In genomic region chr10:82985700-82986131, GRCm38 (mm10) we compare ENCODE assay signal across 8 mouse cellular contexts. TPM values are rescaled to one million over a fixed set of nuclear protein-coding genes. Genes with fewer than 3 reads are reported as not detected.
DNase-seq lines count a peak whose midpoint lies in the region; ATAC-seq lines count a peak whose summit lies in the region.

No protein-coding gene starts in this region.

- peak overlapping the region; percentile 37 for H3K9ac ChIP-seq in embryonic facial prominence, embryonic 15.5 days
- H3K9ac ChIP-seq in hindbrain, embryonic 12.5 days = peak overlapping the region; percentile 87

- DNase-seq in ES-CJ7 (ENCODE audit: low read depth, low spot score) = peak; percentile 27
- DNase-seq in adrenal gland, postnatal 10 days = peak; percentile 63
- peak; percentile 46 to 58 for DNase-seq in layer of hippocampus, postnatal 25 days (ENCODE audit: extremely low spot score in 1 of 2, low spot score in 1 of 2)
- DNase-seq in lung, postnatal 25 days (ENCODE audit: low spot score) = peak; percentile 24
- DNase-seq in right cerebral cortex, postnatal 14 days = peak; percentile 43

- H3K9me3 ChIP-seq in embryonic facial prominence, embryonic 15.5 days (replicated peaks) = no peaks in the 10 kb centered on the region
- H3K9me3 ChIP-seq in hindbrain, embryonic 12.5 days (replicated peaks) = no peaks in the 10 kb centered on the region

- H3K36me3 ChIP-seq in embryonic facial prominence, embryonic 15.5 days = no peaks in the 10 kb centered on the region
- no peaks in the 10 kb centered on the region for H3K36me3 ChIP-seq in hindbrain, embryonic 12.5 days

- peak overlapping the region; percentile 82 for H3K4me2 ChIP-seq in embryonic facial prominence, embryonic 15.5 days (replicated peaks)
- peak overlapping the region; percentile 86 for H3K4me2 ChIP-seq in hindbrain, embryonic 12.5 days (replicated peaks)

- ATAC-seq in embryonic facial prominence, embryonic 15.5 days (ENCODE audit: insufficient number of reproducible peaks, low FRiP score, low TSS enrichment, low read depth) = peak; percentile 35
- peak; percentile 67 for ATAC-seq in hindbrain, embryonic 12.5 days (ENCODE audit: low FRiP score)
- no peak; the same call in 1 of the 2 replicates for ATAC-seq in granulocyte monocyte progenitor cell, adult 5-6 weeks (replicated peaks; ENCODE audit: poor library complexity, severe bottlenecking)

- H3K4me3 ChIP-seq in embryonic facial prominence, embryonic 15.5 days (replicated peaks) = peak overlapping the region; percentile 78
- H3K4me3 ChIP-seq in hindbrain, embryonic 12.5 days = peak overlapping the region; percentile 80

- WGBS in embryonic facial prominence, embryonic 15.5 days = 0% methylated on average over 32 of the region's 32 CpGs
- WGBS in hindbrain, embryonic 12.5 days = under 1% methylated on average over 30 of the region's 32 CpGs

- peaks cover 44% of the 10 kb centered on the region for H3K4me1 ChIP-seq in embryonic facial prominence, embryonic 15.5 days
- peaks cover 29% of the 10 kb centered on the region for H3K4me1 ChIP-seq in hindbrain, embryonic 12.5 days

- peak overlapping the region; percentile 86 for H3K27ac ChIP-seq in embryonic facial prominence, embryonic 15.5 days (replicated peaks)
- H3K27ac ChIP-seq in hindbrain, embryonic 12.5 days = peak overlapping the region; percentile 90

- peaks cover 8% of the 10 kb centered on the region for H3K27me3 ChIP-seq in embryonic facial prominence, embryonic 15.5 days
- peaks cover 29% of the 10 kb centered on the region for H3K27me3 ChIP-seq in hindbrain, embryonic 12.5 days

RNA-seq across cellular contexts. Expression of gene Chst11, which starts 0.4 kb away (rescaled TPM):
- 10 to 100 TPM; 23.2 to 23.3 TPM for total RNA-seq in adrenal gland, postnatal 10 days (2021)
- polyA plus RNA-seq in embryonic facial prominence, embryonic 15.5 days (2015; fragmentation: Nextera tagmentation; extraction: Ambion mirVana) = 3.2 and 3.3 TPM in 2 replicates
- polyA plus RNA-seq in hindbrain, embryonic 12.5 days (2016; fragmentation: Nextera tagmentation; extraction: Ambion mirVana) = 2.5 and 2.7 TPM in 2 replicates
- total RNA-seq in layer of hippocampus, postnatal 25 days (2021) = 10 to 100 TPM; 50.8 to 55.0 TPM
- 12.5 and 15.3 TPM in 2 replicates for total RNA-seq in granulocyte monocyte progenitor cell, adult 5-6 weeks (2014; fragmentation: Nextera tagmentation)
- total RNA-seq in granulocyte monocyte progenitor cell, adult 5-6 weeks (2017) = 20.8 TPM in 2 replicates
